Mouse (Mus musculus) neural tube, embryonic 15.5 days (tissue): Measurements from ENCODE around the gene Ppm1n. TPM values are rescaled to one million over a fixed set of nuclear protein-coding genes. Genes with fewer than 3 reads are reported as not detected.
A peak's percentile ranks its signal among the peaks of the same experiment; 100 is the strongest.

Source experiments
- ATAC-seq: fragments of 200-750 bp; cut with Nextera tagmentation; 2 replicates; pipeline ENCODE4 v1.8.0; 2017; ENCODE audit warnings: mild to moderate bottlenecking, moderate TSS enrichment, moderate library complexity; ENCODE audit not compliant: low FRiP score
- H3K27ac ChIP-seq: fragments of 300-500 bp; sonication (generic); replicated peaks from 2 replicates; pipeline ENCODE4 v1.5.1; 2015; ENCODE audit warnings: mild to moderate bottlenecking, inconsistent platforms
- H3K27me3 ChIP-seq: fragments of 300-500 bp; sonication (generic); replicated peaks from 2 replicates; pipeline ENCODE4 v1.6.1; 2015; ENCODE audit warnings: inconsistent platforms
- H3K36me3 ChIP-seq: fragments of 300-500 bp; sonication (generic); 2 replicates; pipeline ENCODE4 v1.6.1; 2015; ENCODE audit warnings: inconsistent platforms
- H3K4me1 ChIP-seq: fragments of 300-500 bp; sonication (generic); 2 replicates; pipeline ENCODE4 v1.6.1; 2015; ENCODE audit warnings: inconsistent platforms
- H3K4me2 ChIP-seq: fragments of 300-500 bp; sonication (generic); 2 replicates; pipeline ENCODE4 v1.6.1; 2015; ENCODE audit warnings: inconsistent platforms, mild to moderate bottlenecking, moderate library complexity
- H3K4me3 ChIP-seq: fragments of 300-500 bp; sonication (generic); replicated peaks from 2 replicates; pipeline ENCODE4 v1.5.1; 2015; ENCODE audit warnings: mild to moderate bottlenecking, inconsistent platforms
- H3K9ac ChIP-seq: fragments of 300-500 bp; sonication (generic); replicated peaks from 2 replicates; pipeline ENCODE4 v1.6.1; 2015; ENCODE audit warnings: mild to moderate bottlenecking, inconsistent platforms
- H3K9me3 ChIP-seq: fragments of 300-500 bp; sonication (generic); replicated peaks from 2 replicates; pipeline ENCODE4 v1.6.1; 2016; ENCODE audit warnings: inconsistent platforms
- WGBS: fragments of 180-500 bp; shearing (Covaris S2); methylation state at CpG from one replicate; pipeline ENCODE4 v1.1.7; 2015; ENCODE audit warnings: mixed read lengths; 5-methylcytosine and 5-hydroxymethylcytosine counted together
- polyA plus RNA-seq: library from polyadenylated mRNA; unstranded; fragments of >200 nt; fragmentation: Nextera tagmentation; extraction: Ambion mirVana; gene quantifications from 2 replicates; pipeline ENCODE4 v1.2.1, GENCODE M21; 2015

The Ppm1n gene
- 1.3 TPM in 2 replicates for polyA plus RNA-seq

DNA sequence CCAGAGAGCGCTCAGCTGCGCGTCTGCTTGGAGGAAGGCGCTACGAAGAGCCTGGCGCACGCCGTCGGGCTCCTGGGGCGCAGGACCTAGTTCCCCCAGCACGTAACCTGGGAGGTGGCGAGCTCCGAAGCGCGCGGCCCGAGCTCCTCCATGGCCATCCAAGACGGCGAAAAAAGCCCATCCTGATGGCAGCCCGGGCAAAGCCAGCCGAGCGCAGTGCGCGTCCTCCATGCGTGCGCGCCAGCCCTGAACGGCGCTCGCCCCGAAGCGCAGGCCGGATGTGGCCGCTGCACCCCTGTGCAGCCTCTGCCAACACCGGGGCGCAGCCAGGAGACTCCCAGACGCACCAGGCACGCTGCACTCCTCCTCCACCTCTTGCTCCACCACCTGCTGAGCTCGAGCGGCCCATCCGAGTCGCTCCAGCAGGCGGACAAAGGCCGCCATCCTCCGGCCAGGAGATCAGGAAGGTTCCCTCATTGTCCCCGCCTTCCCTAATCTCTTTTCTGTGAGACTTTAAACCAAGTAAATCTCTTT, at the start of gene Ppm1n:
Ppm1n (minus strand) TSS at position 484 of the 534 bp plus-strand sequence.
- Histone ChIP-seq H3K4me2 (peak within 1 kb of the TSS; percentile 58), H3K27ac (no peak within 1 kb of the TSS), H3K4me3 (peak within 1 kb of the TSS; percentile 36), H3K9me3 (no peaks in the 10 kb centered on the region), H3K9ac (no peak within 1 kb of the TSS; the same call in 1 of the 2 replicates), H3K4me1 (peaks cover 35% of the 10 kb centered on the region), H3K27me3 (peaks cover 41% of the 10 kb centered on the region), H3K36me3 (no peaks in the 10 kb centered on the region)
- ATAC-seq: no peak
- under 1% methylated on average over 46 of the region's 46 CpGs for WGBS

DNA sequence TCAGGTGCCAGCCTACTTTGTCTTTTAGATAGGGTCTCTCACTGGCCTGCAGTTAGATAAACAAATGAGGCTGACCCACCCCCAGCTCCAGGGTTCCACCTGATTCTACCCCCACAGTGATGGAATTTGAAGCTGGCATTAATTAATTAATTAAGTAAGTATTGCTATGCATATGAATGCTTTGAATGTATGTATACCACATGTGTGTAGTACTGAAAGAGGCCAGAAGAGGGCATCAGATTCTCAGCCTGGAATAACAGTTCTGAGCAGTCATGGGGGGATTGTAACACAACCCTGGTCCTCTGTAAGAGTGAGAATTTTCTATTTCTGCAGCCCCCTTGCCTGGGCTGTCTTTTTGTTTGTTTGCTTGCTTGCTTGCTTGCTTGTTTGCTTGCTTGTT, 48.6 kb upstream of the Ppm1n start:
- no peak for ATAC-seq
- H3K36me3 ChIP-seq: no peaks in the 10 kb centered on the region
- no peak overlapping the region for H3K4me3 ChIP-seq
- H3K27me3 ChIP-seq: peaks cover 2% of the 10 kb centered on the region; the same call in 1 of the 2 replicates
- H3K4me1 ChIP-seq: peaks cover 21% of the 10 kb centered on the region
- H3K9me3 ChIP-seq: no peaks in the 10 kb centered on the region
- no peak overlapping the region for H3K9ac ChIP-seq
- H3K4me2 ChIP-seq: no peak overlapping the region
- no peak overlapping the region for H3K27ac ChIP-seq

DNA sequence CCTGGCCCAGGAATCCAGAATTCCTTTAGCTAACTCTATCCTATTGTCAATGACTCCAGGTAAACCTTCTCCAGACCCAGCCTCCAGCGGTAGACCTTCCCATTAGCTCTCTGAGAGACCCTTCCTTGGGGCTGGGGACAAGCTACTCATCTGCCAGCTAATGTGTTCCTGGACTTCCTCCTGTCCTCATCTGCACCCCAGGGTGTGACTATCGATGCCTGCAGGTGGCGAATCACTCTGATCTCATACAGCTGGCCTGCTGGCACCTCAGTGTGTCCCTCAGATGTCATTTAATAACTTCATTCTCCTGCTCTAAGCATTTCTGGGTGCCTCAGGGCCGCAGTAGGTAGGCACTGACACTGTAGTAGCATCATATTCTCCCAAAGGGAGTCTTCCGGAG, 47.9 kb upstream of the Ppm1n start:
- Histone ChIP-seq H3K36me3 (no peaks in the 10 kb centered on the region), H3K4me2 (peak overlapping the region; percentile 75), H3K4me1 (peaks cover 20% of the 10 kb centered on the region), H3K27me3 (peaks cover 3% of the 10 kb centered on the region; the same call in 1 of the 2 replicates), H3K4me3 (no peak overlapping the region), H3K9me3 (no peaks in the 10 kb centered on the region), H3K9ac (peak overlapping the region; percentile 45; the same call in 1 of the 2 replicates), H3K27ac (no peak overlapping the region)
- no peak for ATAC-seq
- 81% methylated on average over 5 of the region's 5 CpGs for WGBS

DNA sequence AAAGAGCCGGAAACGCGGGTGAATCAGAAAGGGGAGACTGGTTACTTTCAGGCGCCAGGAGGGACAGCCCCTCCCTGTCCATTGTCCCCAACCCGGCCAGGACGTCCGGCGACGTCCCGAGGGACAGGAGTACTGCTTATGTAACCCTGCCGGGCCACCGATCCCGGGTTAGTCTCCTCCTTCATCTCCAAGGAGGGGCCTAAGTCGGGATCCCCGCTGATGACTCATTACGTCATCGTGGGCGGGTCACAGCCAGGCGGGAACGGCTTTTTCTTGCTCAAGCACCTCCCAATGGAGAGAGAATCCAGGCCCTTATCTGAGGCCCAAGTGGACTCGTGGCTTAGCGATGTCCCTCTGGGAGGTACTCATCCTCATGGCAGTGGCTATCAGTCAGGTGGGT, 47.3 kb upstream of the Ppm1n start:
- Histone ChIP-seq H3K4me1 (peaks cover 16% of the 10 kb centered on the region), H3K4me2 (peak overlapping the region; percentile 75), H3K27ac (peak overlapping the region; percentile 69), H3K9me3 (no peaks in the 10 kb centered on the region), H3K36me3 (no peaks in the 10 kb centered on the region), H3K27me3 (peaks cover 9% of the 10 kb centered on the region), H3K9ac (peak overlapping the region; percentile 45), H3K4me3 (peak overlapping the region; percentile 41)
- under 1% methylated on average over 22 of the region's 22 CpGs for whole genome bisulfite sequencing
- peak; percentile 54; the same call in 1 of the 2 replicates for ATAC-seq

DNA sequence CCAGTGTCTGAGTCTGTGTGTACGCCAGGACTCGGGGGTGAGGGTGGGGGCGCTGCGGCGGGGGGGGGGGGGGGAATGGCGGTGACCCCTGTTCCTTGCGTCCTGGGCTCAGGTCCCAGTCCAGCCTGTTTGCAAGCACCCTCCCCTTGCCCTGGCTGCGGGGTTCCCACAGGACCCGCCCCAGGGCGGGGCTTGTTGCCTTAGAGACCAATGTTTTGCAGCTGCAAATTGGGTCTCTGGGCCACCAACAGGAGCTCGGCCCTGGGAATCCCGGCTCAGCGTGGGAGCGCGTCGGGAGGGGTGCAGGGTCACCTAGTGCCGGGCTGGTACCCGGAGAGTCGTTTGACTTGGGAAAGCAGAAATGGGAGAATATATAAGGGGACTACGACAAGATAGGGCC, 46.5 kb upstream of the Ppm1n start:
- Histone ChIP-seq H3K4me2 (peak overlapping the region; percentile 75), H3K9ac (no peak overlapping the region)
- ATAC-seq: peak; percentile 60; the same call in 1 of the 2 replicates

DNA sequence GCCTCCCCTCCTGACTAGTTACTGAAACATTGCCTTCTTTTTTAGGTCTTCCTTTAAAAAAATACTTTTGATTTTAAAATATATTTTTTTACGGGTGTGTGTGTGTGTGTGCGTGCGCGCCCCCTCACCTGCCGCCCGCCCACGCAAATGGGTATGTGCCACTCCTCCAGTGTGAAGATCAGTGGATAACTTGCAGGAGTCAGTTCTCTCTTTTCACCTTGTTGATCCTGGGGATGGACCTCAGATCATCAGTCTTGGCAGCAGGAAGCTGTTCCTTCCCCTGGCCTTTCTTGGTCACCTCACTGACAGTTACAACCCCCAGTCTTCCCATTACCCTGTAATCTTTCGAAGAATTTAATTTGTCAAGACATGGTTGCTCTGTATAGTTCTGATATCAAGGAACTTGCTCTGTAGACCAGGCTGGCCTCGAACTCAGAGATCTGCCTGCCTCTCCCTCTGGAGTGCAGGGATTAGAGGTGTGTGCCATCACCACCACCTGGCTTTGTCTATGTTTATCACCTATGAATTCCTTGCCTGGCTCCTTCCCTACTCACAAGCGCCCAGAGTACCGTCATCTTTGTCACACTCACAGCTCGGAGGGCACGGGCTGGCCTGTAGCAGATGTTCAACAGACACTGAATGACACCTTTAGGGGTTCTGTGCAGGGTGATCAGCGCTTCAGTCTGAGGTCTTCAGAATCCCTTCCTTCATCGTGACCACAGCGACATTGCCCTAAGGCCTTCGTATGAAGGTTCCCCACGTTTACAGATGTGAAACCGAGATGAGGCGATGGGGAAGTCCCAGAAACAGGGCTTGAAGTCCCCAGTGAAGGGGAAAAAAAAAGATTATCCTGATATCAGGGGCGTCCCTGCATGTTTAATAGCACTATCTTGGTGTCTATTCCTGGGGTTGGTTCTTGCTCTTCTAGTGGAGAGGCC, 45.7 kb upstream of the Ppm1n start:
- H3K27me3 ChIP-seq: peaks cover 10% of the 10 kb centered on the region
- H3K4me3 ChIP-seq: no peak overlapping the region
- no peaks in the 10 kb centered on the region for H3K36me3 ChIP-seq
- 76% methylated on average over 21 of the region's 21 CpGs for WGBS
- ATAC-seq: no peak
- H3K4me2 ChIP-seq: peak overlapping the region; percentile 75; the same call in 1 of the 2 replicates
- H3K9me3 ChIP-seq: no peaks in the 10 kb centered on the region
- no peak overlapping the region for H3K27ac ChIP-seq
- H3K9ac ChIP-seq: no peak overlapping the region
- peaks cover 18% of the 10 kb centered on the region for H3K4me1 ChIP-seq

More for the DNA sequence above, 46.5 kb upstream of the Ppm1n start:
- Histone ChIP-seq H3K4me1 (peaks cover 16% of the 10 kb centered on the region), H3K9me3 (no peaks in the 10 kb centered on the region), H3K27ac (peak overlapping the region; percentile 69), H3K4me3 (peak overlapping the region; percentile 41), H3K36me3 (no peaks in the 10 kb centered on the region), H3K27me3 (peaks cover 10% of the 10 kb centered on the region)
- WGBS: 0% methylated on average over 19 of the region's 20 CpGs

DNA sequence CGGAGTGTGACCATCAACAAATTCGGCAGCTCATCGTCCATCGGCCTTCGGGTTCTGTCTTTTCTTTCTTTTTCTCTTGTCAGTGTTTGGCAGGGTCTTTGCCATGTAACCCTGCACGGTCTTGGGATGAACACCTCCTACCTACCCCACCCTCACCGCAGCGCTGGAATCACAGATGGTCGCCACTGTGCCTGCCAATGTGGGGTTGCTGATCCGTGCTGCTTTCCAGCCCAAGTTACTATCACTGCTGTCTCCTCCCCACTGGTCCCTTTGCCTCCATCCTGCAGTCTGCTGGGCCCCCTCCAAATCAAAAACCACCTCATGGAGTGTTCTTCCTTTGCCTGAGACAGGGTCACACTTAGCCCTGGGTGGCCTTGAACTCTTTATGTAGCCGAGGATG, 44.4 kb upstream of the Ppm1n start:
- Histone ChIP-seq H3K4me2 (no peak overlapping the region), H3K4me3 (no peak overlapping the region), H3K9me3 (no peaks in the 10 kb centered on the region), H3K27ac (no peak overlapping the region), H3K9ac (no peak overlapping the region), H3K36me3 (no peaks in the 10 kb centered on the region), H3K27me3 (peaks cover 10% of the 10 kb centered on the region), H3K4me1 (peaks cover 29% of the 10 kb centered on the region)
- WGBS: 92% methylated on average over 11 of the region's 11 CpGs
- no peak for ATAC-seq

DNA sequence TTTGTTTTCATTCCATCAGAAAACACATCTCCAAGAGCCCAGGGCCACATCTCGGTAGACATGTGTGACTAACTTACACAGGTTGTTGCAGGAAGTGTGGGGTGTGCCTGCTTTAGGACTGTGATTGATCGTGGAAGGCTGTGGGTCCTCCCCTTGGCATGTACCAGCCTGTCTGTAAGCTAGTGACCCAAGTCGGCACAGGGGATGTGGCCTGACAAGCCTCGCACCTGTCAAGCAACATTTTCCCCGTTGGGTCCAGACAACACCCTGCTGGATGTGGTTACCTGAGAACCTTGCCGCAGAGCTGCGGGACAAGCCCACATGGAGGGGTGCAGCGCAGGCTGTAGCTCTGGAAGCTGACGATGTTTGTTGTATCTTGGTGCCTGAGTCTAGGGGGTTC, 42.6 kb upstream of the Ppm1n start:
- H3K27ac ChIP-seq: no peak overlapping the region
- peaks cover 20% of the 10 kb centered on the region for H3K27me3 ChIP-seq
- H3K4me2 ChIP-seq: no peak overlapping the region
- ATAC-seq: no peak
- no peaks in the 10 kb centered on the region for H3K36me3 ChIP-seq
- no peaks in the 10 kb centered on the region for H3K9me3 ChIP-seq
- no peak overlapping the region for H3K4me3 ChIP-seq
- no peak overlapping the region for H3K9ac ChIP-seq
- 54% methylated on average over 9 of the region's 9 CpGs for WGBS
- H3K4me1 ChIP-seq: peaks cover 27% of the 10 kb centered on the region

DNA sequence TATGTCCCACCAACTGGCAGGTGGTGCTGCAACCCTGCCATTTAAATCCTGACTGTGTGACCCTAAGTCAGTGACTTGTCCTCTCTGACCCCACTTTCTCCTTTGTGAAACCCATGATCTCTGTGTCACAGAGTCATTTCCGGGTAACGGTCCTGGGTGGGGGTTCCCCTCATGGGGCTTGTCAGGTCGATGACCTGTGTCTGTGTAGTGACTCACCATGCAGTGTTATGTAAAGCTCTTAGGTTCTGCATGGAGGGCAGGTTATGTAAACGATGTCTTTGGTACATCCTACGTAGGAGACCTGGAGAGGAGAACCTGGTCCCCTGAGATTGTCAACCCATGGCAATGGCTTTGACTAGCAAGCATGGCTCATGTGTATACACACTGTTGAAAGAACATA, 41.6 kb upstream of the Ppm1n start:
- Histone ChIP-seq H3K27ac (no peak overlapping the region), H3K9ac (no peak overlapping the region), H3K4me1 (peaks cover 16% of the 10 kb centered on the region), H3K27me3 (peaks cover 23% of the 10 kb centered on the region), H3K4me2 (no peak overlapping the region), H3K9me3 (no peaks in the 10 kb centered on the region), H3K36me3 (no peaks in the 10 kb centered on the region), H3K4me3 (no peak overlapping the region)
- no peak for ATAC-seq
- 66% methylated on average over 5 of the region's 5 CpGs for WGBS

DNA sequence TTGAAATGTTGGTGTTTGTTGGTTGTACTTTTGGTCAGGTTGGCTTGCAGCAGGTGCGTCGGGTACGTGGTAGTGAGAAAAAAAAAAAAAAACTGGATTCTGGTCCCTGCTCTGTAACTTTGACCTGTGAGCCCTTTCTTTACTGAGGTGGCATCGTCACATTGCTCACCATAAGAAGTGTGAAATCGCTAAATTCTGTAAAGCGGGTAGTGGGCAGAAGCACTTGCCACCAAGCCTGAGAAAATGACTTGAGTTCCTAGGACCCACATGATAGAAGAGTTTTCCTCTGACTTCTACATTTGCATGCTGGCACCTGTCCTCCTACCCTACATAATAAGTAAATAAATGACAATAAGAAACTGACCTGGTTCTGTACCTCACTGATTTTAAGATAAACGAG, 40.8 kb upstream of the Ppm1n start:
- WGBS: 40% methylated on average over 7 of the region's 7 CpGs
- no peaks in the 10 kb centered on the region for H3K9me3 ChIP-seq
- no peak overlapping the region for H3K27ac ChIP-seq
- H3K4me2 ChIP-seq: peak overlapping the region; percentile 85
- peaks cover 13% of the 10 kb centered on the region for H3K4me1 ChIP-seq
- H3K27me3 ChIP-seq: peaks cover 23% of the 10 kb centered on the region
- no peak overlapping the region for H3K9ac ChIP-seq
- no peak for ATAC-seq
- peak overlapping the region; percentile 59; the same call in 1 of the 2 replicates for H3K4me3 ChIP-seq
- no peaks in the 10 kb centered on the region for H3K36me3 ChIP-seq

DNA sequence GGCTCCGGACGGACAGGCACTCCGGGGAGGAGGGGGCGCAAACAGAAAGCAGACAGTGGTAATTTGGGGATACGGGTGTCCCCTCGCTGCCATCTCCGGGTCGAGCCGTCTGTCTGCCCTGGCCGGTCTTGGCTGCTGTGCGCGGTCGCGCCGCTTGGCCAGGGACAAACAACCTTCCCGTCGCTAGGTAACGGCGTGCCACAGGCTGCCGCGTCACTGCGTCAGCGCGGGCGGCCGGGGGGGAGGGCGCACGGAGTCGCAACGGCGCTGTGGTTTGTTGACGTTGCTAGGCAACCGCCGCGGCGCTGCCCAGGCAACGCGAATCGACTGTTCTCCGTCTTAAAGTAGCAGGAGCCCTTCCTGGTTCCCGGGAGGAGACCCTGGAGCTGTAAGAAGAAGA, 40.0 kb upstream of the Ppm1n start:
- H3K9me3 ChIP-seq: no peaks in the 10 kb centered on the region
- peaks cover 13% of the 10 kb centered on the region for H3K4me1 ChIP-seq
- WGBS: under 1% methylated on average over 41 of the region's 41 CpGs
- peak overlapping the region; percentile 85 for H3K4me2 ChIP-seq
- H3K27me3 ChIP-seq: peaks cover 23% of the 10 kb centered on the region
- peak overlapping the region; percentile 69 for H3K27ac ChIP-seq
- no peaks in the 10 kb centered on the region for H3K36me3 ChIP-seq
- H3K4me3 ChIP-seq: peak overlapping the region; percentile 59
- peak overlapping the region; percentile 59 for H3K9ac ChIP-seq
- ATAC-seq: peak; percentile 95

DNA sequence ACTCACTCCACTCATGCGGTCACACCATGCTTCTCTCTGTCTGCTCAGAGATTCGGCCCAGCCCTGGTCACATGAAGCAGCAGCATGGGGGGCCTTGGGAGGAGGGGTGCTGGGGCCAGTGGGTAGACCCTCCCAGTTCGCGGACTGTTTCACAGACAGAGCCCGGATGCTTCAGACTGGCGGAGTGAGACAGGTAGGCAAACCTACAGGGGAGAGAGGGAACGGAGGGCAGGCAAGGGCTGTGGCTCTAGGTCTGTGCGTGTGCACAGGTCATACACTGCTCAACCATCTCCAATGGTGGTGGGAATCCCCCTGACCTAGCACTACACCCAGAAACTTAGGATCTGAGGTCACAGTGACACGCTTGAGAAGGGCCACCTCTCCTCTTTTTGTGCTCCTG, 39.6 kb upstream of the Ppm1n start:
- peak overlapping the region; percentile 59 for H3K4me3 ChIP-seq
- peak; percentile 69 for ATAC-seq
- H3K27ac ChIP-seq: peak overlapping the region; percentile 69
- peaks cover 13% of the 10 kb centered on the region for H3K4me1 ChIP-seq
- H3K36me3 ChIP-seq: no peaks in the 10 kb centered on the region
- no peaks in the 10 kb centered on the region for H3K9me3 ChIP-seq
- peaks cover 23% of the 10 kb centered on the region for H3K27me3 ChIP-seq
- H3K9ac ChIP-seq: peak overlapping the region; percentile 59
- H3K4me2 ChIP-seq: peak overlapping the region; percentile 85
- 21% methylated on average over 9 of the region's 9 CpGs for WGBS
